Mouse (Mus musculus): ENCODE results near the gene Pced1a. TPM values are rescaled to one million over a fixed set of nuclear protein-coding genes. Genes with fewer than 3 reads are reported as not detected.

Gene Pced1a
- total and polyA plus RNA-seq, 3 experiments = 11.6 to 17.1 (median 15.3) TPM

GRCm38 (mm10) chr2:130469366-130469765, 44.9 kb upstream of the Pced1a start:
- no peaks in the 10 kb centered on the region for H3K27me3 ChIP-seq (replicated peaks)
- no peak for DNase-seq (ENCODE audit: extremely low read depth)
- TF ChIP-seq TBP (conservative IDR thresholded peaks at IDR 0.05; ENCODE audit: low read depth, low read length) (no peak), BHLHE40 (IDR thresholded peaks at IDR 0.05; ENCODE audit: low read depth, low read length) (no peak), TCF12 (IDR thresholded peaks at IDR 0.05; ENCODE audit: low read depth, low read length) (no peak), MYC (IDR thresholded peaks at IDR 0.05; ENCODE audit: low read depth, low read length) (no peak), ZNF384 (IDR thresholded peaks at IDR 0.05; ENCODE audit: low read depth, low read length) (no peak)
- H3K9ac ChIP-seq (ENCODE audit: insufficient read depth, low read depth) = no peak overlapping the region
- in situ Hi-C loops (cut with MboI; ENCODE audit: low pct_ligation_motif_present, low pct_unique_long_range_greater_than_20kb, low sequenced_read_pairs) = no loop called here
- H3K4me2 ChIP-seq (ENCODE audit: insufficient read depth, low read depth, poor library complexity, severe bottlenecking) = no peak overlapping the region
- peaks cover 2 to 22% of the 10 kb centered on the region in 2 experiments; a peak in 2 of 4 replicates for H3K4me1 ChIP-seq (ENCODE audit: control insufficient read depth in 1 of 2, insufficient read depth in 2 of 2)
- H3K79me2 ChIP-seq (replicated peaks; ENCODE audit: control insufficient read depth, extremely low read depth, insufficient read depth, poor library complexity, severe bottlenecking) = no peaks in the 10 kb centered on the region; the same call in 1 of the 2 replicates
- peaks cover 0 to 10% of the 10 kb centered on the region in 2 experiments for H3K36me3 ChIP-seq (replicated peaks in 1 of 2; ENCODE audit: control insufficient read depth in 1 of 2, insufficient read depth in 1 of 2, low read length in 1 of 2)
- H3K27ac ChIP-seq (ENCODE audit: insufficient read depth, low read depth) = no peak overlapping the region
- dilution Hi-C loops (cut with MboI; ENCODE audit: extremely low pct_ligation_motif_present, extremely low pct_unique_long_range_greater_than_20kb, low sequenced_read_pairs) = no loop called here
- H3K4me3 ChIP-seq (replicated peaks in 1 of 3; ENCODE audit: low read depth in 2 of 3, low read length in 2 of 3, poor library complexity in 1 of 3) = no peak overlapping the region
- no peaks in the 10 kb centered on the region for H3K9me3 ChIP-seq (replicated peaks; ENCODE audit: low read length)

DNA sequence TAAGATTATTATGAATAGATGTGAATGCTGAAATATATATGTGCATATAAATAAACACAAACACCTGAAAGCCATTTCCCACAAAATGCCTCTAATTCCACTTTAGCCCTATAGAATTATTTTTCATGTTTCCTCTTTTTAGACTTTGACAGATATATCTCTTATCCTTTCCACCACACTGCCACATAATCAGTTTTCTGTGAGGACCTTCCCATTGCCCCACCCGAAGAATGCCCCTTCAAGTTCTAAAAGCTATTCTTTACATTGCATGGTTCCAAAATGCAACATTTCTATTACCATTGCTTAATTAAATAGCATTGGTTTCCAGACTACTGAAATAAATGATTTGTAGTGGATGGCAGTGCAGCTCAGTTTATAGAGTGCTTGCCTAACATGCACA, 41.9 kb upstream of the Pced1a start:
- Histone ChIP-seq H3K4me2 (ENCODE audit: insufficient read depth, low read depth, poor library complexity, severe bottlenecking) (no peak overlapping the region), H3K9me3 (replicated peaks; ENCODE audit: low read length) (peaks cover 5% of the 10 kb centered on the region), H3K4me1 (ENCODE audit: control insufficient read depth in 1 of 2, insufficient read depth in 2 of 2) (peaks cover 0 to 2% of the 10 kb centered on the region in 2 experiments; a peak in 1 of 4 replicates), H3K27ac (ENCODE audit: insufficient read depth, low read depth) (no peak overlapping the region), H3K36me3 (replicated peaks in 1 of 2; ENCODE audit: control insufficient read depth in 1 of 2, insufficient read depth in 1 of 2, low read length in 1 of 2) (peaks cover 0 to 31% of the 10 kb centered on the region in 2 experiments), H3K4me3 (replicated peaks in 1 of 3; ENCODE audit: low read depth in 2 of 3, low read length in 2 of 3, poor library complexity in 1 of 3) (no peak overlapping the region), H3K9ac (ENCODE audit: insufficient read depth, low read depth) (no peak overlapping the region), H3K79me2 (replicated peaks; ENCODE audit: control insufficient read depth, extremely low read depth, insufficient read depth, poor library complexity, severe bottlenecking) (peaks cover 5% of the 10 kb centered on the region), H3K27me3 (replicated peaks) (no peaks in the 10 kb centered on the region)
- no peak for DNase-seq (ENCODE audit: extremely low read depth)
- dilution Hi-C loops (cut with MboI; ENCODE audit: extremely low pct_ligation_motif_present, extremely low pct_unique_long_range_greater_than_20kb, low sequenced_read_pairs) (no loop called here), in situ Hi-C loops (cut with MboI; ENCODE audit: low pct_ligation_motif_present, low pct_unique_long_range_greater_than_20kb, low sequenced_read_pairs) (no loop called here)
- TF ChIP-seq NRF1 (IDR thresholded peaks at IDR 0.05; ENCODE audit: low read depth, low read length) = no peak
- no peak for TF ChIP-seq MAFK (IDR thresholded peaks at IDR 0.05; ENCODE audit: insufficient replicate concordance, low read length)
- no peak for TF ChIP-seq CHD2 (IDR thresholded peaks at IDR 0.05; ENCODE audit: low read length)
- TF ChIP-seq SMC3 (IDR thresholded peaks at IDR 0.05; ENCODE audit: low read depth, low read length) = no peak
- no peak for TF ChIP-seq GABPA (IDR thresholded peaks at IDR 0.05; ENCODE audit: insufficient replicate concordance, low read depth, low read length)
- TF ChIP-seq MAZ (IDR thresholded peaks at IDR 0.05; ENCODE audit: low read depth, low read length) = no peak
- no peak for TF ChIP-seq MYC (IDR thresholded peaks at IDR 0.05; ENCODE audit: low read depth, low read length)
- no peak for TF ChIP-seq ZC3H11A (IDR thresholded peaks at IDR 0.05; ENCODE audit: low read depth, low read length)
- no peak for TF ChIP-seq ZMIZ1 (IDR thresholded peaks at IDR 0.05; ENCODE audit: low read depth, low read length)
- no peak for TF ChIP-seq JUN (IDR thresholded peaks at IDR 0.05; ENCODE audit: insufficient read depth, low read depth, low read length)
- TF ChIP-seq RCOR1 (conservative IDR thresholded peaks at IDR 0.05; ENCODE audit: low read depth, low read length) = no peak
- no peak for TF ChIP-seq POLR2AphosphoS2 (IDR thresholded peaks at IDR 0.05; ENCODE audit: low read depth, low read length)
- TF ChIP-seq MEF2A (IDR thresholded peaks at IDR 0.05; ENCODE audit: borderline replicate concordance, low read depth, low read length) = no peak
- no peak for TF ChIP-seq ETS1 (conservative IDR thresholded peaks at IDR 0.05; ENCODE audit: low read depth, low read length)
- TF ChIP-seq POLR2A (IDR thresholded peaks at IDR 0.05; ENCODE audit: low read depth, low read length) = no peak
- no peak for TF ChIP-seq E2F4 (IDR thresholded peaks at IDR 0.05; ENCODE audit: insufficient replicate concordance, low read depth, low read length)
- no peak for TF ChIP-seq SIN3A (IDR thresholded peaks at IDR 0.05; ENCODE audit: low read length)
- TF ChIP-seq TCF12 (IDR thresholded peaks at IDR 0.05; ENCODE audit: low read depth, low read length) = no peak
- no peak for TF ChIP-seq ZNF384 (IDR thresholded peaks at IDR 0.05; ENCODE audit: low read depth, low read length)
- no peak for TF ChIP-seq UBTF (IDR thresholded peaks at IDR 0.05; ENCODE audit: low read depth, low read length)
